Mouse (Mus musculus) frontal cortex, postnatal 25 days (tissue): ENCODE data around the gene Prss21.
"Not testable (repeated sequence)": the region's sequence is repeated elsewhere in the genome, so short reads cannot be mapped to it uniquely, and the experiment has no call there.

ENCODE experiments used
- DNase-seq, 2 experiments: peaks; one replicate each; pipeline ENCODE4 v3.0.0; 2022; ENCODE audit warnings: low spot score in 2 of 2

Prss21 gene

DNA sequence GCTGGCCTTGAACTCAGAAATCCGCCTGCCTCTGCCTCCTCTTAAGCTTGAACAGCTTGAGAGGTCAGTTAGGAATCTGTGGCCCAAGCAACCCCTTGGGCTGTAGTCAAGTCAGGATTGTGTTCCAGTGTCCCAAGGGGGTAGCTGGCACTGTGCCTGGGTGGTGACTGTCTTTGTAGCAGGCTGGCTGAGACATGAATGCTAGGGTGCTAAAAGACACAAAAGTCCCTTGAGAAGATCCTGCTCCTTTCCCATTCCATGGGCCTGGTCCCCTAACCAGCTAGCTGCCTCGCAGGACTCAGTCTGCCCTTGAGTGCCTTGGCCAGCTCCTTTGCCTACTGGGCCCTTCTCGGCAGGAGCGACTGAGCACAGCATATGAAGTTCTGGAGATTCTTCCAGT lies 4.9 kb upstream of the Prss21 start:
- no peak for DNase-seq

DNA sequence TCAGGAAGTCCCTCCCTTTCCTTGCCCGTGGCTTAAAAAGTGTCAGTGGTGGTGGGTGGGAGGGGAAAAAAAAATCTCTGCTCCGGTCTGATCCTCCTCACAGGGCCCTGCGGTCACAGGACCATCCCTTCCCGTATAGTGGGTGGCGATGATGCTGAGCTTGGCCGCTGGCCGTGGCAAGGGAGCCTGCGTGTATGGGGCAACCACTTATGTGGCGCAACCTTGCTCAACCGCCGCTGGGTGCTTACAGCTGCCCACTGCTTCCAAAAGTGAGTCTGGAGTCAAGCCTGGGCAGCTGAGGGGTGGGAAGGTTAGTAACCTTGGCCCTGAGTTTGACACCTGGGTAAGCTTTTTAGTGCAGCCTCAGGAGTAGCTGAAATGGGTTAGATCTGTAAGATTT lies 657 bp downstream of the Prss21 start:
- DNase-seq = no peak

DNA sequence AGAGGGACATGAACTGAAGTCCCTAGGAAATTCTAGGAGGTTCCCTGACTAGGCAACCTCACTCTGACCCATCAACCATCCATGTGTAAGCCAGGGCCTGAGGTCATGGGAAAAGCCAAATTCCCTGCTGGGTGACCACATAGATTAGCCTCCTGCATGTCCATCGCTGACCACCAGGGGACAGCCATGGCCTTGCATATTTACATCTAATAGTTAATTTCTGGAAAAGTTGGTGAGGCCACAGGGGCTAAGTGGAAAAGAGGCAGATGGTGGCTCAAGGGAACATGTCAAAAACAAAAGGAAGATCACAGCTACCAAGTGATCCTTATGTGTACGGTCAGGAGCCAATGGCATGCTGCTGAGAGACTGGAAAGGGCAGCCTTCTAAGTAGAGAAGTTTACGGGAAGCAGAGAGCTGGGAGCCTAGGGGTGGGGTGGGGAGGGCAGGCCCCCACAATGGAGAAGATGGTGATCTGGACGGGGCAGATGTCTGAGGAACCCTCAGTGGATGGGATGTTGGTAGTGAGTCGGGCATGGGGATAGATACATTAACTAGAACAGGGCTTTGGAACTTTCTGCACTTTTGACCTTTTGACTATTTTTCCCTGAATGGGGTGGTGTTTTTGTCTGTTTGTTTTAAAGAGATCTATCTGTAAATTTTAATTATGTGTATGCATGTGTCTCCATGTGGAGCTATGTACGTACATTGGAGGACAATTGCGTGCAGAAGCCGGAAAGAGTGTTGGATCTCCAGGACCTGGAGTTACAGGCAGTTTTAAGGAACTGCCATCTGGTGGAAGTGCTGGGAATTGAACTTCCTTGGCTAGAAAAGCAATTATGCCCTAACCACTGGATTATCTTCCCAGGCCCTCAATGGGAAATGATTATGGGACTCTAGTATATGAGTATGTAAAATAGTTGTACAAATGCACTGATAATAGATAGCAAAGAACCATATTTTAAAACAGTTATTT lies 6.3 kb downstream of the Prss21 start:
- DNase-seq = no peak

DNA sequence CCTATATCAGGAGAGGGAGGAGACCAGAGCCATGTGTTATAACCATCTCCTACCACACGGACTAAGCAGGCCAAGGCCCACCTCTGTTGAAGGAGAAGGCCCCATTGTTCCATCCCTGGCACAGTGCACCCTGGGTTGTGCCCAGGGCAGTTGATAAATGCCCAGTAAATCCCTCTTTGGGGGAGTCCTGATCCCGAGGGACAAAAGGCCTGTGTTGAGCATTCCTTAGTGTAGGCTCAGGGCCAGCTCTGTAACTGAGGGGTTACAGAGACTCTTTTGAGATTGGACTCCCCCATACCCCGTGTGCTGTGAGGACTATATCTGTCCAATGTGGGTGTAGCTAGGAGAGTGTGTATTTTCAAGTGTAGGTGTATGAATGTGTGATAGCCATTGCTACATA lies 8.9 kb downstream of the Prss21 start:
- DNase-seq = no peak

GRCm38 (mm10) chr17:23877166-23877565 lies 9.3 kb downstream of the Prss21 start:
- no peak for DNase-seq

DNA sequence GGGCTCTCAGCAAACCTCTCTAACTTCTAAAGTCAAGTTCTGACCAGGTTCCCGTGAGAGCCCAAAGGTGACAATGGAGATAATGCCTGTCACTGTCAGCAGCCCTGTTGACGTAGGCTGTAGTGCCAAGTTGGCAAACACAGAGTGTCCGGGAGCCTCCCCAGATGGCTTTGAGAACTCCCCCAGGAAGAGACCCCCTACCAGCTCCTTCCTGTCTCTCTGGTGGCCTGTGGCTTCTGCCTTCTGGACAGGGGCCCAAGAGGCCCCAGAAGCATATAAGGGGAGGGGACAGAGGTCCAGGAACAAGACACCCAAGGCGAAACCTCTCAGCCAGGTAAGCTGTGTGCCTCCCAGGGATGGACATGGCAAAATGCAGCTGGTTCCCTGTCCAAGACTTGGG lies 12.7 kb downstream of the Prss21 start, which contains the start of the genes Dcpp1 and Dcpp2:
Gene Dcpp1, plus strand, starts transcription at position 301 of the 400 bp plus-strand sequence.
Gene Dcpp2, plus strand, starts transcription at position 305 of the 400 bp plus-strand sequence.
- DNase-seq = not testable (repeated sequence)

DNA sequence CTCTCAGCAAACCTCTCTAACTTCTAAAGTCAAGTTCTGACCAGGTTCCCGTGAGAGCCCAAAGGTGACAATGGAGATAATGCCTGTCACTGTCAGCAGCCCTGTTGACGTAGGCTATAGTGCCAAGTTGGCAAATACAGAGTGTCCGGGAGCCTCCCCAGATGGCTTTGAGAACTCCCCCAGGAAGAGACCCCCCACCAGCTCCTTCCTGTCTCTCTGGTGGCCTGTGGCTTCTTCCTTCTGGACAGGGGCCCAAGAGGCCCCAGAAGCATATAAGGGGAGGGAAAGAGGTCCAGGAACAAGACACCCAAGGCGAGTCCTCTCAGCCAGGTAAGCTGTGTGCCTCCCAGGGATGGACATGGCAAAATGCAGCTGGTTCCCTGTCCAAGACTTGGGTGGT lies 49.3 kb downstream of the Prss21 start, which contains the start of gene Dcpp3:
Gene Dcpp3, plus strand, starts transcription at position 301 of the 400 bp plus-strand sequence.
- not testable (repeated sequence) for DNase-seq
